Mouse (Mus musculus): ENCODE data around the gene Dek. TPM values are rescaled to one million over a fixed set of nuclear protein-coding genes. Genes with fewer than 3 reads are reported as not detected.

The Dek gene
- polyA plus RNA-seq, 1 experiment from 2014 or later: 187 TPM

DNA sequence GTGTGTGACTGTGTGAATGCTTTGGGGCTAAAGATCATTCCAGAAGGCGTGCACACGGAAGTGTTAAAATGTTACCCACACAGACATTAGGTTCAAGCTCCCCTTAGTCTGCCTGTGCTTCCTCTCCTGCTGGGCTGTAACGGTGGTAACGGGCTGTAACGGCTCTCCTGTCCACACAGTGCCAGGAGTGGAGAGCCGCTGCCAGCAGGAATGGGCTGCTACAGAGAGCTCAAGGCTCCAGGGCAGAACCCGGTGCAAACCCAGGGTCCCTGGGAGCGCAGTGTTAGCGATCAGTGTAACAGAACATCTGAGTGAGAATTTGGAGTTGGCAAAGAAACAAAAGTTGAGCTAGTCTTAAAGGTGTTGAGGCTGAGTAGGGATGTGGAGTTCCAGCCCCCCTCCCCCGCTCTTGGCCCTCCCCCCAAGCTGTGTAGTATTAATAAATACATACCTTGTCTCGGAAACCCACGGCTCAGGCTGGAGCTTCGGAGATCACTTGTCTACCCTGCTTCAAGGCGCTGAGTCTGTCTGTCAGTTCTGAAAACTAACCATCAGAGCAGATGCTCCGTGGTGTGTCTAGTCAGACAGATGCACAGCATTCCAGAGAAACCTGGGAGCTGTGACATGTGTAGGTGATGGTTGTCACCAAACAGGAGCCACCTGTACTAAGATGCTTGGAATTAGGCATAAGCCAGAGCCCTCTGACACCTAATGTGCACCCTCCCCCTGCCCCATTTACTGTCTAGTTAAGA is 35.5 kb downstream of the Dek start:
- ATAC-seq (replicated peaks; ENCODE audit: low FRiP score, low read depth): 0 out of 2 replicates have a peak, but pooled peaks have one; percentile 43
- TF ChIP-seq CTCF (IDR thresholded peaks at IDR 0.05; ENCODE audit: low read depth): no peak
- H3K9ac ChIP-seq (ENCODE audit: low read depth, low read length): no peak overlapping the region
- no peak overlapping the region for H3K27ac ChIP-seq
- H3K9me3 ChIP-seq (replicated peaks; ENCODE audit: low read length): no peaks in the 10 kb centered on the region
- no peak overlapping the region for H3K4me3 ChIP-seq (replicated peaks; ENCODE audit: low read depth, low read length)
- no peaks in the 10 kb centered on the region for H3K4me1 ChIP-seq (replicated peaks; ENCODE audit: insufficient read depth, low read length)
- WGBS: 66% methylated on average over 15 of the region's 15 CpGs
- no peaks in the 10 kb centered on the region for H3K27me3 ChIP-seq (ENCODE audit: insufficient read depth, low read length)
- no peak overlapping the region for H3K4me2 ChIP-seq (ENCODE audit: low read length)
- H3K36me3 ChIP-seq (ENCODE audit: insufficient read depth, low read length): 0 out of 2 replicates have a peak, but pooled peaks cover 15% of the 10 kb centered on the region
- DNase-seq (ENCODE audit: low spot score): no peak

DNA sequence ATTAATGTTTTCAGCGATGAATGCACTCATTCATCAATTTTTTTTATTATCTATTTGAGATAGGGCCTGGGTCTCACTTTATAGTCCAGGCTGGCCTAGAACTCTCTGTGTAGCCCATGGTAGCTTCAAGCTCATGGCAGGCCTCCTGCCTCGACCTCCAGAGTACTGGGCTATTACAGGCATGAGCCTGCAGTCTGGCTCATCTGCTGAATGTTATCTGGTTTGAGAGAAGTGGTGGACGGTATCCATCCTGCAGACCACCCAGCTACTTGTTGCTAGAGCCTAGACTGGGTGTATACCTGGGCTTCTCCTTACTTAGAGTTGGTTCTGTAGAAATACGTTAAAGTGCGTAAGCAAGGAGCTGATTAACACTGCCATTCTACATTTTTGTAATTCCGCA is 39.0 kb downstream of the Dek start:
- no peaks in the 10 kb centered on the region for H3K9me3 ChIP-seq (replicated peaks; ENCODE audit: low read length)
- H3K4me1 ChIP-seq (replicated peaks; ENCODE audit: insufficient read depth, low read length): 0 out of 2 replicates have a peak, but pooled peaks cover 2% of the 10 kb centered on the region
- no peak overlapping the region for H3K4me2 ChIP-seq (ENCODE audit: low read length)
- H3K4me3 ChIP-seq (replicated peaks; ENCODE audit: low read depth, low read length): no peak overlapping the region
- no peaks in the 10 kb centered on the region for H3K27me3 ChIP-seq (ENCODE audit: insufficient read depth, low read length)
- ATAC-seq (replicated peaks; ENCODE audit: low FRiP score, low read depth): no peak
- WGBS: 93% methylated on average over 6 of the region's 6 CpGs
- no peak overlapping the region for H3K27ac ChIP-seq
- DNase-seq (ENCODE audit: low spot score): no peak
- 0 out of 2 replicates have a peak, but pooled peaks cover 3% of the 10 kb centered on the region for H3K36me3 ChIP-seq (ENCODE audit: insufficient read depth, low read length)
- no peak for TF ChIP-seq CTCF (IDR thresholded peaks at IDR 0.05; ENCODE audit: low read depth)
- no peak overlapping the region for H3K9ac ChIP-seq (ENCODE audit: low read depth, low read length)

DNA sequence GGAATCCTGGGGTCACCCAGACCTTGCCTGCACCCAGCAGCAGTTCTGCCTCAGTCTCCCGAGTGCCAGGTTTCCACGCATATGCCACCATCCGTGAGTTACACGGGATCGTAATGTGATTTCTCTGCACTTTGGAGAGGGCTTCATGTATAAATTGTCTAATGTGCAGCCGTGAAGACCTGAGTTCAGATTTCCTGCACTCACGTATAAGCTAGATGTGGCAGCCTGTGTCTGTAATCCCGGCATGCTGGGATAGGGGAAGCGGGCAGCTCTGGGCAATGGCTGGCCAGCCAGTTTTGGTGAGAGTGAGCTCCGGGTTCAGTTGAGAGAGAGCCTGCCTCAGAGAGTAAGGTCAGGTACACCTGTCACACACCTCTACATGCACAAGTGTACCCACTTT is 39.5 kb downstream of the Dek start:
- no peaks in the 10 kb centered on the region for H3K9me3 ChIP-seq (replicated peaks; ENCODE audit: low read length)
- TF ChIP-seq CTCF (IDR thresholded peaks at IDR 0.05; ENCODE audit: low read depth): no peak
- no peak overlapping the region for H3K9ac ChIP-seq (ENCODE audit: low read depth, low read length)
- H3K4me2 ChIP-seq (ENCODE audit: low read length): no peak overlapping the region
- H3K27me3 ChIP-seq (ENCODE audit: insufficient read depth, low read length): no peaks in the 10 kb centered on the region
- H3K4me3 ChIP-seq (replicated peaks; ENCODE audit: low read depth, low read length): no peak overlapping the region
- WGBS: 92% methylated on average over 10 of the region's 10 CpGs
- H3K36me3 ChIP-seq (ENCODE audit: insufficient read depth, low read length): 0 out of 2 replicates have a peak, but pooled peaks cover 3% of the 10 kb centered on the region
- ATAC-seq (replicated peaks; ENCODE audit: low FRiP score, low read depth): no peak
- H3K4me1 ChIP-seq (replicated peaks; ENCODE audit: insufficient read depth, low read length): 0 out of 2 replicates have a peak, but pooled peaks cover 2% of the 10 kb centered on the region
- no peak for DNase-seq (ENCODE audit: low spot score)
- no peak overlapping the region for H3K27ac ChIP-seq

DNA sequence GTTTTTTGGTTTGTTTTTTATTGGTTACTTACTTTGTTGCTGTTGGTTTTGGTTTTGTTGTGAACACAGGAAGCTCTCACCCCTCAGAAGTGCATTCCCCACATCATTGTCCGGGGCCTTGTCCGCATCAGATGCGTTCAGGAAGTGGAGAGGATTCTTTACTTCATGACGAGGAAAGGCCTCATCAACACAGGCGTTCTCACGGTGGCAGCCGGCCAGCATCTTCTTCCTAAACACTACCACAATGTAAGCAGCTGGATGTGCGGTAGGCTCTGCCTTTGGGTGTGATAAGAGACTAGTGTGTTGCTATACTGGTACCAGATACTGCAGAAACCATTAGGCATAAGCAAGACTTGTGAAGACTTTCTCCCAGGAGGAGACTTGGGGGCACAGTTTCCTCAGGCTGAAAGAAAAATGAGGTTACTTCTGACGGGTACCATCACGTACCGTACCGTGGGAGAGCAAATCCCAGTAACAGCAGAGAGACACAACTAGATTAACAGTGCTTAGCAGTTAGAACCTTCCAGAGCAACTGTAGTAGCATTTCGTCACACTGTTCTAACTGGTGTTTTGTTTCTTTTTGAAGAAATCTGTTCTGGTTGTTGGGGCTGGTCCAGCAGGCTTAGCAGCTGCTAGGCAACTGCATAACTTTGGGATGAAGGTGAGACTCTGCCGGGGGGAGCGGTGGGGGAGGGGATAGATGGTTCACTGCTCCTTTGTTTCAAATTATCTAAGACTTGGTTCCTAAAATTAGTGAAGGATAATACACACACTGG is 41.8 kb downstream of the Dek start:
- ATAC-seq (replicated peaks; ENCODE audit: low FRiP score, low read depth) (no peak), DNase-seq (ENCODE audit: low spot score) (no peak)
- Histone ChIP-seq H3K9ac (ENCODE audit: low read depth, low read length) (no peak overlapping the region), H3K4me1 (replicated peaks; ENCODE audit: insufficient read depth, low read length) (0 out of 2 replicates have a peak, but pooled peaks cover 2% of the 10 kb centered on the region), H3K27me3 (ENCODE audit: insufficient read depth, low read length) (no peaks in the 10 kb centered on the region), H3K9me3 (replicated peaks; ENCODE audit: low read length) (no peaks in the 10 kb centered on the region), H3K27ac (no peak overlapping the region), H3K36me3 (ENCODE audit: insufficient read depth, low read length) (0 out of 2 replicates have a peak, but pooled peaks cover 3% of the 10 kb centered on the region), H3K4me2 (ENCODE audit: low read length) (no peak overlapping the region), H3K4me3 (replicated peaks; ENCODE audit: low read depth, low read length) (no peak overlapping the region)
- WGBS: 73% methylated on average over 15 of the region's 15 CpGs
- no peak for TF ChIP-seq CTCF (IDR thresholded peaks at IDR 0.05; ENCODE audit: low read depth)

- ATAC-seq (replicated peaks; ENCODE audit: low FRiP score, low read depth) (no peak), DNase-seq (ENCODE audit: low spot score) (no peak)
- no peak overlapping the region for H3K9ac ChIP-seq (ENCODE audit: low read depth, low read length)
- no peak overlapping the region for H3K4me3 ChIP-seq (replicated peaks; ENCODE audit: low read depth, low read length)
- no peaks in the 10 kb centered on the region for H3K27me3 ChIP-seq (ENCODE audit: insufficient read depth, low read length)
- 93% methylated on average over 17 of the region's 17 CpGs for whole genome bisulfite sequencing
- no peak overlapping the region for H3K4me2 ChIP-seq (ENCODE audit: low read length)
- 0 out of 2 replicates have a peak, but pooled peaks cover 2% of the 10 kb centered on the region for H3K4me1 ChIP-seq (replicated peaks; ENCODE audit: insufficient read depth, low read length)
- H3K9me3 ChIP-seq (replicated peaks; ENCODE audit: low read length): no peaks in the 10 kb centered on the region
- H3K36me3 ChIP-seq (ENCODE audit: insufficient read depth, low read length): 0 out of 2 replicates have a peak, but pooled peaks cover 3% of the 10 kb centered on the region
- no peak for TF ChIP-seq CTCF (IDR thresholded peaks at IDR 0.05; ENCODE audit: low read depth)
- H3K27ac ChIP-seq: no peak overlapping the region
Measured at GRCm38 (mm10) chr13:47062756-47063155, 43.2 kb downstream of the Dek start.

- H3K4me3 ChIP-seq (replicated peaks; ENCODE audit: low read depth, low read length): no peak overlapping the region
- no peaks in the 10 kb centered on the region for H3K4me1 ChIP-seq (replicated peaks; ENCODE audit: insufficient read depth, low read length)
- no peak overlapping the region for H3K4me2 ChIP-seq (ENCODE audit: low read length)
- no peak for TF ChIP-seq CTCF (IDR thresholded peaks at IDR 0.05; ENCODE audit: low read depth)
- H3K36me3 ChIP-seq (ENCODE audit: insufficient read depth, low read length): no peaks in the 10 kb centered on the region
- no peaks in the 10 kb centered on the region for H3K9me3 ChIP-seq (replicated peaks; ENCODE audit: low read length)
- H3K27ac ChIP-seq: no peak overlapping the region
- H3K9ac ChIP-seq (ENCODE audit: low read depth, low read length): no peak overlapping the region
- DNase-seq (ENCODE audit: low spot score) (no peak), ATAC-seq (replicated peaks; ENCODE audit: low FRiP score, low read depth) (no peak)
- 98% methylated on average over 5 of the region's 5 CpGs for WGBS
- no peaks in the 10 kb centered on the region for H3K27me3 ChIP-seq (ENCODE audit: insufficient read depth, low read length)
Measured at GRCm38 (mm10) chr13:47056781-47057180, 49.2 kb downstream of the Dek start.

All from kidney, postnatal 0 days (tissue).